Mouse (Mus musculus): ENCODE results near the gene Rfng. TPM values are rescaled to one million over a fixed set of nuclear protein-coding genes. Genes with fewer than 3 reads are reported as not detected.

The Rfng gene
- total RNA-seq, 4 experiments from 2014 or later, result 10.1 to 11.3 (median 11.2) TPM

Other genes with a start within 250 kb of the Rfng start
- 10 to 100 TPM; 37.5 to 41.0 (median 38.5) TPM for gene Mcrip1, start 234.5 kb downstream of the Rfng start, total RNA-seq (2022)
- under 1 TPM in 1 of 4 experiments, not detected in 3; 0.34 TPM for gene Ppp1r27, start 233.1 kb downstream of the Rfng start, total RNA-seq (2022)
- 100 to 1,000 TPM; 217 to 256 (median 229) TPM for gene P4hb, start 211.0 kb downstream of the Rfng start, total RNA-seq (2022)
- 100 to 1,000 TPM; 130 to 152 (median 141) TPM for gene Arhgdia, start 202.6 kb downstream of the Rfng start, total RNA-seq (2022)
- gene Alyref, start 185.8 kb downstream of the Rfng start, total RNA-seq (2022), result 10 to 100 TPM; 32.3 to 51.0 (median 45.7) TPM
- 10 to 100 TPM; 77.9 to 91.8 (median 84.8) TPM for gene Anapc11, start 185.8 kb downstream of the Rfng start, total RNA-seq (2022)
- gene Npb, start 175.7 kb downstream of the Rfng start, total RNA-seq (2022), result under 1 TPM in 1 of 4 experiments, not detected in 3; 0.73 TPM
- gene Pcyt2, start 166.3 kb downstream of the Rfng start, total RNA-seq (2022), result 10 to 100 TPM; 48.1 to 64.4 (median 60.5) TPM
- gene Sirt7, start 159.0 kb downstream of the Rfng start, total RNA-seq (2022), result 10 to 100 TPM in 1 of 4 experiments, 1 to 10 TPM in 3; 6.5 to 10.6 (median 7.6) TPM
- gene Mafg, start 150.6 kb downstream of the Rfng start, total RNA-seq (2022), result 10 to 100 TPM; 33.0 to 47.3 (median 39.2) TPM
- gene Pycr1, start 140.4 kb downstream of the Rfng start, total RNA-seq (2022), result 1 to 10 TPM in 3 of 4 experiments, under 1 TPM in 1; 0.91 to 2.8 (median 1.8) TPM
- gene Myadml2, start 136.0 kb downstream of the Rfng start, total RNA-seq (2022), result 100 to 1,000 TPM in 2 of 4 experiments, 10 to 100 TPM in 2; 90.6 to 123 (median 103) TPM
- gene Notum, start 123.0 kb downstream of the Rfng start, total RNA-seq (2022), result under 1 TPM; 0.12 to 0.24 (median 0.13) TPM
- gene Aspscr1, start 111.2 kb downstream of the Rfng start, total RNA-seq (2022), result 10 to 100 TPM; 37.3 to 44.3 (median 41.5) TPM
- 10 to 100 TPM; 33.2 to 42.8 (median 39.6) TPM for gene Cenpx, start 70.5 kb downstream of the Rfng start, total RNA-seq (2022)
- 1 to 10 TPM; 2.9 to 6.0 (median 4.6) TPM for gene Lrrc45, start 70.3 kb downstream of the Rfng start, total RNA-seq (2022)
- gene Rac3, start 62.7 kb downstream of the Rfng start, total RNA-seq (2022), result 1 to 10 TPM in 2 of 4 experiments, under 1 TPM in 2; 0.69 to 2.0 (median 1.4) TPM
- 10 to 100 TPM; 12.6 to 20.8 (median 16.1) TPM for gene Dcxr, start 56.9 kb downstream of the Rfng start, total RNA-seq (2022)
- gene Cbr2, start 52.1 kb downstream of the Rfng start, total RNA-seq (2022), result 10 to 100 TPM in 3 of 4 experiments, 1 to 10 TPM in 1; 9.3 to 24.0 (median 12.9) TPM
- 10 to 100 TPM; 19.8 to 57.1 (median 32.9) TPM for gene Hmga1b, start 21.4 kb downstream of the Rfng start, total RNA-seq (2022)
- 10 to 100 TPM; 56.3 to 63.8 (median 59.1) TPM for gene Gps1, start 65 bp upstream of the Rfng start, total RNA-seq (2022)
- gene Dus1l, start 12.2 kb upstream of the Rfng start, total RNA-seq (2022), result 10 to 100 TPM; 25.9 to 32.7 (median 27.6) TPM
- 10 to 100 TPM; 12.0 to 18.1 (median 14.9) TPM for gene Fasn, start 40.3 kb upstream of the Rfng start, total RNA-seq (2022)
- 1 to 10 TPM in 2 of 4 experiments, under 1 TPM in 2; 0.72 to 1.7 (median 1.2) TPM for gene Ccdc57, start 148.7 kb upstream of the Rfng start, total RNA-seq (2022)
- gene Slc16a3, start 164.3 kb upstream of the Rfng start, total RNA-seq (2022), result 1 to 10 TPM; 1.0 to 3.7 (median 1.3) TPM
- gene Csnk1d, start 207.1 kb upstream of the Rfng start, total RNA-seq (2022), result 10 to 100 TPM; 52.1 to 61.2 (median 56.3) TPM

All from heart, adult 8-10 months (tissue).